Mouse (Mus musculus) hindbrain, embryonic 16.5 days (tissue): ENCODE measurements around the gene Gpr68. TPM values are rescaled to one million over a fixed set of nuclear protein-coding genes. Genes with fewer than 3 reads are reported as not detected.
A peak's percentile ranks its signal among the peaks of the same experiment; 100 is the strongest.

Source experiments
- ATAC-seq: fragments of 200-750 bp; cut with Nextera tagmentation; 2 replicates; pipeline ENCODE4 v1.8.0; 2017; ENCODE audit warnings: moderate TSS enrichment, moderate library complexity
- H3K27ac ChIP-seq: fragments of 300-500 bp; sonication (generic); 2 replicates; pipeline ENCODE4 v1.5.1; 2014; ENCODE audit warnings: low read depth, mild to moderate bottlenecking, control low read depth, low read length, moderate library complexity
- H3K27me3 ChIP-seq: fragments of 300-500 bp; sonication (generic); replicated peaks from 2 replicates; pipeline ENCODE4 v1.6.1; 2014; ENCODE audit warnings: low read length; ENCODE audit not compliant: control insufficient read depth, insufficient read depth
- H3K36me3 ChIP-seq: fragments of 300-500 bp; sonication (generic); 2 replicates; pipeline ENCODE4 v1.6.1; 2014; ENCODE audit warnings: mild to moderate bottlenecking, low read length, moderate library complexity, mixed read lengths; ENCODE audit not compliant: control insufficient read depth, insufficient read depth
- H3K4me1 ChIP-seq: fragments of 300-500 bp; sonication (generic); 2 replicates; pipeline ENCODE4 v1.6.1; 2014; ENCODE audit warnings: low read depth, low read length; ENCODE audit not compliant: control insufficient read depth, insufficient read depth
- H3K4me2 ChIP-seq: fragments of 300-500 bp; sonication (generic); 2 replicates; pipeline ENCODE4 v1.6.1; 2014; ENCODE audit warnings: mild to moderate bottlenecking, low read length, control low read depth, moderate library complexity
- H3K4me3 ChIP-seq: fragments of 300-500 bp; sonication (generic); 2 replicates; pipeline ENCODE4 v1.5.1; 2014; ENCODE audit warnings: mild to moderate bottlenecking, low read length, control low read depth, moderate library complexity
- H3K9ac ChIP-seq: fragments of 300-500 bp; sonication (generic); 2 replicates; pipeline ENCODE4 v1.6.1; 2014; ENCODE audit warnings: low read depth, mild to moderate bottlenecking, control low read depth, low read length, moderate library complexity
- H3K9me3 ChIP-seq: fragments of 300-500 bp; sonication (generic); 2 replicates; pipeline ENCODE4 v1.6.1; 2014; ENCODE audit warnings: mild to moderate bottlenecking, low read length, moderate library complexity; ENCODE audit not compliant: control insufficient read depth
- WGBS: fragments of 180-500 bp; shearing (Covaris S2); extraction: QIAGEN DNeasy Blood & Tissue Kit; methylation state at CpG from one replicate; pipeline ENCODE4 v1.1.7; 2014; 5-methylcytosine and 5-hydroxymethylcytosine counted together
- polyA plus RNA-seq: library from polyadenylated mRNA; unstranded; fragments of >200 nt; fragmentation: Nextera tagmentation; extraction: Ambion mirVana; gene quantifications from 2 replicates; pipeline ENCODE4 v1.2.1, GENCODE M21; 2015

Gene Gpr68
- polyA plus RNA-seq, 1 experiment from 2014 or later: 6.8 TPM

DNA sequence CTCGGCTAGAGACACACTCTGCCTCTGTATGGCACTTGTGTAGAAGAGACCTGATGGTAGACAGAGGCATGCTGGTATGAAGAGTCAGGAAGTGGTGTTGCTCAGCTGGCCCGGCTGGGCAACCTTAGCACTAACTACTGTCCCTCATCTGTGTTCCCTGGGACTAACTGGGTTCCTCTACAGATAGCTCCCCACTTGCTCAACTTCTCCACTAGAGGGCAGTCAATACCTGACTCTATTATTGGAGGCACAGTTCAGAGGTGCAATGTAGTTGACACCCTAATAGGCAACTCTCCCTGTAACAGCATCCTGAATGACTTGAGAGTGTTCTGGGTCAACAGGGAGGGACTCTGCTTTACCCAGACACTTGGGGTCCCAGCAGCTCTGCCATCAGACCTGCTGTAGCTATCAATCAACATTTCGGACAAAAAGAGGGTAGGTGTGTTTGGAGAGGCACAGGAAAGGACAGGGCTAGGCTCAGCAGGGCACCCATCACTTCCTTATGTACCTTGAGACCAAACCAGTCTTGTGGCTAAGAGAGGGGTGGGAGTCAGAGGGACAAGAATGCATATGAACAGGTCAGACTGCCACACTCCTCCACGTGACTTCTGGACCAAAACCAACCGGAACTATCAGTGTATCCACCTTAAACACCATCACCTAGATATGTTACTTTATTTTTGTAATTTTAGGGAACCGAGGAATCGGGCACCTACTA is 58.4 kb downstream of the Gpr68 start:
- Histone ChIP-seq H3K27me3 (no peaks in the 10 kb centered on the region), H3K9ac (no peak overlapping the region), H3K4me2 (no peak overlapping the region), H3K36me3 (no peaks in the 10 kb centered on the region), H3K27ac (no peak overlapping the region), H3K4me3 (no peak overlapping the region), H3K9me3 (no peaks in the 10 kb centered on the region), H3K4me1 (no peaks in the 10 kb centered on the region)
- ATAC-seq: peak; percentile 83
- 77% methylated on average over 7 of the region's 7 CpGs for WGBS

DNA sequence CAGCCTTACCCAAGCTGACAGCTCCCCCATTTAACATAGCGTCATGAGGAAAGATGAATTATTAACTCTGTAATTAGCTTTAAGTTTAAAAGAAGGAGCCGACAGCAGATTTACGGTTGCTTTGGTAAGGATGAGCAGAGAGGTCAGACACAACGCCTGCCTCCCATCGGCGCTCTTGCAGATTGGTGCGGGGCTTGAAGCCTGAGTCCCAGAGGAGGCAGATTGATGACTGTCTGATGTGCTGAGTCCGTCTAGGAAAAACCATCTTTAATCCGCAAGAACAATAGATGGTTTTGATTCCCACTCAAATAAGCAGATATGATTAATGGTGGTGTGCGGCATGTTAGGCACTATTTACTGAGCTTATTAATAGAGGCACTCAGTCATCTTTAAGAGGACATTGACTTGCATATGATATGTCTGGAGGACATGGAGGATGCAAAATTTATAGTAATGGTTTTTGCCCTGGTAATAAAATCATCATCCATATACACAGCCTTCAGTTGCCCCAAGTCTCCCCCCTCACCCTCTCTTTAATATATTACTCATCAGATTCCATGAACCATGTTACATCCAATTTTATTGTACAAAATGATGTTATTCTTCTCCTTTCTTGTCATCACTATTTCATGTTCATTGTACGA is 60.4 kb downstream of the Gpr68 start:
- no peaks in the 10 kb centered on the region for H3K36me3 ChIP-seq
- H3K9ac ChIP-seq: no peak overlapping the region
- no peak overlapping the region for H3K4me3 ChIP-seq
- H3K4me1 ChIP-seq: no peaks in the 10 kb centered on the region
- H3K27me3 ChIP-seq: no peaks in the 10 kb centered on the region
- H3K4me2 ChIP-seq: no peak overlapping the region
- no peaks in the 10 kb centered on the region for H3K9me3 ChIP-seq
- 51% methylated on average over 11 of the region's 11 CpGs for WGBS
- no peak overlapping the region for H3K27ac ChIP-seq
- ATAC-seq: peak; percentile 19; the same call in 1 of the 2 replicates

DNA sequence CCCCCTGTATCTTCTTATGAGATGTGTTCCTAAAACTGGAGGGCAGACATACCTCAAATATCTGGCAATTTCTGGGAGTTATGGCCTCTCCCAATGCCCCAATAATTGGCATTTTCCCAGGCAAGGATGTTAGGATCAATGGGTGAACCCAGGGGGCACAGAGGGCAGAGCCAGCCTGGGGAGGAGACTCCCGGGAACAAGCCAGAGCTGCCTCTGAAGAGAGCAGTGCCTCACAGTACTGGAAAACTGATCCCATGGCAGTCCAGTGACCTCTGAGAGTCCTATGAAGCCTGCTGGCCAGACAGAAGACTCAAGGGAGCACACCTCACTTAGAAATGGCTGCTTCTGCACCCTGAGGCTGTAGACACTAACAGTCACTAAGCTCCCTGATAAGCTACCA is 61.4 kb downstream of the Gpr68 start:
- Histone ChIP-seq H3K4me3 (no peak overlapping the region), H3K27ac (no peak overlapping the region), H3K9me3 (no peaks in the 10 kb centered on the region), H3K4me2 (no peak overlapping the region), H3K36me3 (no peaks in the 10 kb centered on the region), H3K4me1 (no peaks in the 10 kb centered on the region), H3K27me3 (no peaks in the 10 kb centered on the region), H3K9ac (no peak overlapping the region)
- ATAC-seq: no peak
- WGBS: 44% methylated on average over 1 of the region's 1 CpGs

DNA sequence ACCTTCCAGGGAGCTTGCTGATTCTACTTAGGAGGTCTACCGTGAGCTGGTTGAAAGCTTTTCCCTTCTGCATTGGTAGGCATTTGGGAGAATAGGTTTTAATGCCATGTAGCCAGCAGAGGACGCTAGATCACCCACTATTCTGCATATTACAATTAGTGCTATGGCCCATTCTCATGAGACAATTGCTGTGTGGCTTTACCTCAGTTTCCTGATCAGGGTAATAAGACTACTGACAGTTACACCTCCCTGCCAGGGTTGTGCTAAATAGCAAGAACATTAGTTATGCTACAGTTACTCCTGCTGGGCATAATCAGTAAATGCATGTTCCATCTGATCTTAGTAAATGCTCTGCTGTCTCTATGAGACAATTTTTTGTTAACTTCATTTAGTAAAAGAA is 62.2 kb downstream of the Gpr68 start:
- Histone ChIP-seq H3K27ac (no peak overlapping the region), H3K9me3 (no peaks in the 10 kb centered on the region), H3K9ac (no peak overlapping the region), H3K4me3 (no peak overlapping the region), H3K4me1 (no peaks in the 10 kb centered on the region), H3K4me2 (no peak overlapping the region), H3K36me3 (no peaks in the 10 kb centered on the region), H3K27me3 (no peaks in the 10 kb centered on the region)
- no peak for ATAC-seq
- 28% methylated on average over 2 of the region's 2 CpGs for WGBS

DNA sequence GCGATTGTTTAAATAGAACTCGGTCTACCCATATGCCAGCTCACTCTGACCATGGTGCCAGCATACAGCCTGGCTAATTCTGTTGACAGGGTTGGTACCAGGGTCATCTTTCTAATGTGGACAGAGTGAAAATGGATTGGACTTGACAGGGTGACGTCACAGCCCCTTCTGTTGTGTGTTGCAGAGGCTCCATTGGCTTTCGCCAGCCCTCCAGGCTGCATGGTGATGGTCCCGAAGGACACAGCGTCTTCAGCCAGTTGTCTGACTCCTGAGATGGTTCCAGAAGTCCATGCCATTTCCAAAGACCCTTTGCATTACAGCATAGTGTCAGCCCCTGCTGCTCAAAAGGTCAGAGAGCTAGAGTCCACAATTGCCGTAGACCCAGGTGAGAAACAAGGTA is 63.5 kb downstream of the Gpr68 start:
- Histone ChIP-seq H3K9me3 (no peaks in the 10 kb centered on the region), H3K4me1 (no peaks in the 10 kb centered on the region), H3K9ac (no peak overlapping the region), H3K36me3 (no peaks in the 10 kb centered on the region), H3K27ac (no peak overlapping the region), H3K4me2 (no peak overlapping the region), H3K4me3 (no peak overlapping the region), H3K27me3 (no peaks in the 10 kb centered on the region)
- WGBS: 91% methylated on average over 7 of the region's 7 CpGs
- ATAC-seq: no peak

DNA sequence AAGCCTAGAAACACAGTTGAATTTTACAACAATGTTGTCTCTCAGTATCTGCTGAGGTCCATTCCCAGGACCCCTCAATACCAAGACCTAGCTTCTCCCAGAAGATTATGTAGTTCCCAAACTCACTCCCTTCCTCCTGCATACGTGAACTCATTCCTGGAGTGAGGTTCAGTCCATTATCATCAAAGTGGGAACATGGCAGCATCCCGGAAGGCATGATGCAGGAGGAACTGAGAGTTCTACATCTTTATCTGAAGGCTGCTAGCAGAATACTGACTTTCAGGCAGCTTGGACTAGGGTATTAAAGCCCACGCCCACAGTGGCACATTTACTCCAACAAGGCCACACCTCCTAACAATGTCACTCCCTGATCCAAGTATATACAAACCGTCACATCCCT is 64.8 kb downstream of the Gpr68 start:
- Histone ChIP-seq H3K9me3 (no peaks in the 10 kb centered on the region), H3K9ac (no peak overlapping the region), H3K27ac (no peak overlapping the region), H3K36me3 (no peaks in the 10 kb centered on the region), H3K4me3 (no peak overlapping the region), H3K4me2 (no peak overlapping the region), H3K27me3 (no peaks in the 10 kb centered on the region), H3K4me1 (no peaks in the 10 kb centered on the region)
- WGBS: 93% methylated on average over 4 of the region's 4 CpGs
- no peak for ATAC-seq

DNA sequence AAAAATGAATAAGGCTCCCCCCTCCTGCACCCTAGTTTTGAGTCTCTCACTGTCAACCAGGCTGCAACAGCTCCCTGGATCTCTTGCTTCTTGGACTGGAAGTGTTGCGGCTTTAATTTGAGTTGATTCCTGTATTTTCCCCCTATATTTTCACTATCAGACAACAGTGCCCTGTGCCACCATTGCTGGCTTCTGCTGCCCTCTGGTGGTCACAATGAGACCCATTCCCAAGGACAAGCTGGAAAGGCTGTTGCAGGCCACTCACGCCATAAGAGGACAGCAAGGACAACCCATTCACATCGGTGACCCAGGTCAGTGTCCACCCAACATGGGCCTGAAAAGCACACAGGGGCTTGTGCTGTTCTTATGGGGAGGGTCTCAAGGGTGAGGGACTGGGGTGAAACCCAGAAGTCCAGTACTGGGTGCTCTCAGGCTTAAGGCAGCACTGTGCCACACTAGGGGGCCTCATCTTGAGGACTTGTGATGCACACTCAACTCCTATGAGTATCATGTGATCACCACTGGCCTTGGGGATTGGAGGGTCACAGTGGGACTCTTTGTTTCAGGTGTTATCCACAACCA is 66.7 kb downstream of the Gpr68 start:
- Histone ChIP-seq H3K27ac (no peak overlapping the region), H3K4me1 (no peaks in the 10 kb centered on the region), H3K36me3 (no peaks in the 10 kb centered on the region), H3K4me2 (no peak overlapping the region), H3K9me3 (no peaks in the 10 kb centered on the region), H3K27me3 (no peaks in the 10 kb centered on the region), H3K4me3 (no peak overlapping the region), H3K9ac (no peak overlapping the region)
- ATAC-seq: peak; percentile 89
- WGBS: 20% methylated on average over 3 of the region's 3 CpGs

DNA sequence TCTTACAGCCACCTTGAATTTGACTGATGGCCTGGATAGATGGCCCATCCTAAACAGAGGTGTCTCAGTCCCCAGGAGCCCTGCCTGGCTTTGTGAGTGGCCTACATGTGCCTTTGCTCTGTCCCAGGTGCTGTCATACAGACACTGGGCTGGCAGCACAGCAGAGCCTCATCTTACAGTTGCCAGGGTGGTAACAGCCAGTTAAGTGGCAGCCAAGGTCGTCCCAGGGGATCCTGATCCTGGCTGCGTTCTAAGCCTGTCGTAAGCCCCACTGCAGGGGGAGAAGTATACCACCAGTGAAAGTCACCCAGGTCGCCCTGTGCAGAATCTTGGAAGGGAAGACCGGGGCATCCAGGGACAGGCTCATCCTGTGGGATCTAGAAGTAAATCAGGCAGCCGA is 68.1 kb downstream of the Gpr68 start:
- Histone ChIP-seq H3K4me1 (no peaks in the 10 kb centered on the region), H3K9ac (no peak overlapping the region), H3K27me3 (no peaks in the 10 kb centered on the region), H3K4me2 (no peak overlapping the region), H3K27ac (no peak overlapping the region), H3K4me3 (no peak overlapping the region), H3K9me3 (no peaks in the 10 kb centered on the region), H3K36me3 (no peaks in the 10 kb centered on the region)
- WGBS: 77% methylated on average over 6 of the region's 6 CpGs
- ATAC-seq: no peak

DNA sequence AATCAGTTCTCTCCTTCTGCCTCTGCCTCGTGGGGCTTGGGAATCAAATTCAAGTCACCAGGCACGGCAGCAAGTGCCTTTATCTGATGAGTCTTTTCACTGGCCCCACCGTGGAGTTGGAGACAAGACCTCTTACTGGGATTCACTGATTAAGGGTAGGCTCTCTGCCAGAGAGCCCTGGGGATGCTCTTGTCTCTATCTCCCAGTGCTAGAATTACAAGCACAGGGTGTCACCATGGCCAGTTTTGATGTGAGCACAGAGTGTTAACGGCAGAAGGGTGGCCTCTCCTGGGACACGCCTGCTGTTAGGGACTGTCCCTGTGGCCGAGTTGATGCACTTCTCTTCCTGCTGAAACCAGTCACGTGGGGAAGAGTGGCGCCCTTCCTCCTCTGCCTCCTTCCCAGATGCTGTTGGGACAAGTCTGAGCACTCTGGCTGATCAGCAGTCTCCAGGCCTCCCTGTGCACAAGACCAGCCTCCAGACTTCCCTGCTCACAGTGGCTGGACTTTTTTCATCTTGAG is 68.9 kb downstream of the Gpr68 start:
- H3K4me1 ChIP-seq: no peaks in the 10 kb centered on the region
- no peaks in the 10 kb centered on the region for H3K36me3 ChIP-seq
- no peaks in the 10 kb centered on the region for H3K27me3 ChIP-seq
- no peak overlapping the region for H3K4me3 ChIP-seq
- H3K4me2 ChIP-seq: no peak overlapping the region
- H3K27ac ChIP-seq: no peak overlapping the region
- H3K9me3 ChIP-seq: no peaks in the 10 kb centered on the region
- 0 out of 2 replicates have a peak, but pooled peaks have one; percentile 43 for ATAC-seq
- H3K9ac ChIP-seq: no peak overlapping the region
- 31% methylated on average over 8 of the region's 8 CpGs for WGBS
